Mouse (Mus musculus) E14TG2a.4 (cell line): Measurements from ENCODE around the gene Elmo1.

ENCODE experiments used
- H3K27me3 ChIP-seq: 2 replicates; pipeline ENCODE4 v1.6.1; 2014; ENCODE audit warnings: low read length, control low read depth; ENCODE audit not compliant: insufficient read depth
- H3K36me3 ChIP-seq: 2 replicates; pipeline ENCODE4 v1.6.1; 2014; ENCODE audit warnings: low read length, control low read depth; ENCODE audit not compliant: insufficient read depth
- H3K4me1 ChIP-seq: replicated peaks from 2 replicates; pipeline ENCODE4 v1.6.1; 2014; ENCODE audit warnings: low read depth, low read length, control low read depth
- H3K4me3 ChIP-seq: replicated peaks from 2 replicates; pipeline ENCODE4 v1.5.1; 2014; ENCODE audit warnings: mild to moderate bottlenecking, low read length
- H3K9me3 ChIP-seq: 2 replicates; pipeline ENCODE4 v1.6.1; 2014; ENCODE audit warnings: low read length, control low read depth
- CTCF ChIP-seq: conservative IDR thresholded peaks from 2 replicates; pipeline ENCODE4 v1.5.1; 2014; ENCODE audit warnings: low read length
- NANOG ChIP-seq: IDR thresholded peaks from 2 replicates; pipeline ENCODE4 v1.6.1; 2014; ENCODE audit warnings: borderline replicate concordance, low read length, mixed read lengths
- POU5F1 ChIP-seq: IDR thresholded peaks from 2 replicates; pipeline ENCODE4 v1.6.1; 2014; ENCODE audit warnings: low read length, borderline replicate concordance

Gene Elmo1

DNA sequence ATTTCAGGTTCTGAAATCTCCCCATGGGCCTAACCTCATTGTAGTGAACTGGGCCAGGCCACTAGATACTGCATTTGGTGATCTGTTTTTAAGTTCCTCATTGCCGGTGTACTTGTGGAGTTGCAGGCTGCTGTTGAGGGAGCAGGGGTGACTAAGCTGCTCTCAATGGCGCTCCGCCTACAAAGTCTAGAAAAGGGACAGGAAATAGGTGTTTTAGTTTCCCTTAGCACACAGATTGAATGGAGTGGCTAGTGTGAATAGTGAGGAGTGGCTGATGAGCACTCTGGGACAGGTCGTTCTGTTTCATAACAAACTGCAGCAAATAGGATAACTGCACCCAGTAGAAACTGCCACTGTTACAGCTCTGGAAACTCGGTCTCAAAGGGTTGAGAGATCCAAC is 30.3 kb downstream of the Elmo1 start:
- H3K4me3 ChIP-seq, result no peak overlapping the region; the same call in 1 of the 2 replicates
- H3K27me3 ChIP-seq, result 0 out of 2 replicates have a peak, but pooled peaks cover 3% of the 10 kb centered on the region
- no peaks in the 10 kb centered on the region for H3K36me3 ChIP-seq
- peaks cover 7% of the 10 kb centered on the region for H3K9me3 ChIP-seq
- no peak for TF ChIP-seq POU5F1
- TF ChIP-seq CTCF, result no peak
- no peak for TF ChIP-seq NANOG
- H3K4me1 ChIP-seq, result peaks cover 78% of the 10 kb centered on the region

DNA sequence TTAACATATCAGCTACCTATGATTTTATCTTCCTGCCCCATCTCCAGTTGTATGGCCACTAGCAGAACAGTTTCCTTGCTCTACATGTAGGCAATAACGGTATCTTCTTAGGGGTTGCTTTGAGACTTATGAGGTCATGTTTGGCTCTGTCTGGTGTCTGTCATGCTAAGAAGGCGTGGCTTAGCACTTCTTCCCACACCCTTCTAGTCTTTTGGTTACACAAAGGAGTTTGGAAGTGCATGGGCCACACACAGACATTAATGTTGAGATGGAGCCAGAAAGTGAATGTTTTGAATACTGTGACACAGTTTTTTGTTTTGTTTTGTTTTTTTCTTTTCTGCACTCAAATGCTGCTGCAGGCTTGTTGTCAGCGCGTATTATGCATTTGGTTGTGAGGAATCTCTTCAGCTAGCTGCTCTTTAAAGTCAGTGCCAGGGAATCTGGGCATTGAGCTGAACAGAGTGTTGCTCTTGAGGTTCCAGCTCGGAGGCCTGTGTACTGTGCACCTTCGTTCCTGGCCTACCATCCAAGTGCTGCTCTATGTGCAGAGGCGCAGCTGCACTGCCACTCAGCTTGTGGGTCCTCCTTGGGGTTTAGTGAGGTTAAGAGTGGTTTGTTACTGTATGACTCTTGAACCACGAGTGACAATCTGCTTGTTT is 31.1 kb downstream of the Elmo1 start:
- TF ChIP-seq CTCF, result no peak
- no peak for TF ChIP-seq POU5F1
- no peak for TF ChIP-seq NANOG
- H3K9me3 ChIP-seq, result no peaks in the 10 kb centered on the region
- H3K4me3 ChIP-seq, result no peak overlapping the region
- no peaks in the 10 kb centered on the region for H3K36me3 ChIP-seq
- peaks cover 77% of the 10 kb centered on the region for H3K4me1 ChIP-seq
- 0 out of 2 replicates have a peak, but pooled peaks cover 3% of the 10 kb centered on the region for H3K27me3 ChIP-seq

GRCm38 (mm10) chr13:20123975-20124374 is 33.6 kb downstream of the Elmo1 start:
- Histone ChIP-seq H3K36me3 (no peaks in the 10 kb centered on the region), H3K4me1 (peaks cover 73% of the 10 kb centered on the region), H3K9me3 (no peaks in the 10 kb centered on the region), H3K27me3 (0 out of 2 replicates have a peak, but pooled peaks cover 3% of the 10 kb centered on the region), H3K4me3 (no peak overlapping the region)
- TF ChIP-seq CTCF (no peak), NANOG (peak; percentile 100)

DNA sequence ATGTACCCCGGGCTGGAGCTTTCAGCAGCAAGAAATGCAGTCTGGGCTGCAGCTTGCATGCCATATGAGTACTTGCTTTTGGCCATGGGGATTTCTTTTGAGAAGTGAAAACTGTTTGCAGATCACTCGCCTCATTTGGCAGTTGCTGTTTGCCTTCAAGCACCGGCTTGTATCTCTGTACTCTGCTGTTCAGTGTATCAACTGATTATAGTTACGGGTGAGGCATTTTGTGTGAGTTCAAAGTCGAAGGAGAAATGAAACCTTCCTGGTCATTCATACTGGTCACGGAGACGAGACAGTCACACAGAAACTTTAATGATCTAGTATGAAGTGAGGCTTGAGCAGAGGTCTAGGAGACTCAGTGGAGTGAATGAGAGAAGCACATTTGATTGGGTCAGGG is 34.6 kb downstream of the Elmo1 start:
- TF ChIP-seq POU5F1 (no peak), NANOG (no peak), CTCF (no peak)
- Histone ChIP-seq H3K36me3 (no peaks in the 10 kb centered on the region), H3K9me3 (no peaks in the 10 kb centered on the region), H3K4me3 (no peak overlapping the region), H3K4me1 (peaks cover 70% of the 10 kb centered on the region), H3K27me3 (0 out of 2 replicates have a peak, but pooled peaks cover 3% of the 10 kb centered on the region)

GRCm38 (mm10) chr13:20125845-20126244 is 35.4 kb downstream of the Elmo1 start:
- Histone ChIP-seq H3K9me3 (no peaks in the 10 kb centered on the region), H3K4me3 (no peak overlapping the region), H3K36me3 (no peaks in the 10 kb centered on the region), H3K4me1 (peaks cover 61% of the 10 kb centered on the region), H3K27me3 (0 out of 2 replicates have a peak, but pooled peaks cover 3% of the 10 kb centered on the region)
- TF ChIP-seq POU5F1 (no peak), CTCF (no peak), NANOG (no peak)

GRCm38 (mm10) chr13:20127553-20127952 is 37.2 kb downstream of the Elmo1 start:
- peaks cover 51% of the 10 kb centered on the region for H3K4me1 ChIP-seq
- H3K4me3 ChIP-seq, result no peak overlapping the region
- no peaks in the 10 kb centered on the region for H3K9me3 ChIP-seq
- 0 out of 2 replicates have a peak, but pooled peaks cover 3% of the 10 kb centered on the region for H3K27me3 ChIP-seq
- TF ChIP-seq POU5F1 (no peak), NANOG (no peak), CTCF (no peak)
- H3K36me3 ChIP-seq, result no peaks in the 10 kb centered on the region

- TF ChIP-seq POU5F1 (no peak), NANOG (no peak), CTCF (no peak)
- peaks cover 46% of the 10 kb centered on the region for H3K4me1 ChIP-seq
- H3K9me3 ChIP-seq, result no peaks in the 10 kb centered on the region
- no peak overlapping the region for H3K4me3 ChIP-seq
- H3K27me3 ChIP-seq, result 0 out of 2 replicates have a peak, but pooled peaks cover 3% of the 10 kb centered on the region
- H3K36me3 ChIP-seq, result no peaks in the 10 kb centered on the region
These were observed 37.7 kb downstream of the Elmo1 start for GRCm38 (mm10) chr13:20128097-20128496.

GRCm38 (mm10) chr13:20130731-20131130 is 40.3 kb downstream of the Elmo1 start:
- Histone ChIP-seq H3K4me3 (no peak overlapping the region), H3K36me3 (no peaks in the 10 kb centered on the region), H3K9me3 (peaks cover 22% of the 10 kb centered on the region), H3K4me1 (peaks cover 27% of the 10 kb centered on the region), H3K27me3 (no peaks in the 10 kb centered on the region)
- TF ChIP-seq POU5F1 (no peak), NANOG (no peak), CTCF (no peak)
